ENCODE assay signal across 25 mouse cellular contexts in genomic region chr9:110813789-110814188, GRCm38 (mm10). TPM values are rescaled to one million over a fixed set of nuclear protein-coding genes. Genes with fewer than 3 reads are reported as not detected.
A peak's percentile ranks its signal among the peaks of the same experiment; 100 is the strongest.
DNase-seq lines count a peak whose midpoint lies in the region; ATAC-seq and TF ChIP-seq lines count a peak whose summit lies in the region.
"Had no signal": no experiment of that assay in that cellular context is flagged by ENCODE, and none has a peak within 500 bp of the region (broad histone marks: within the 10 kb centered on the region; RNA-seq: fewer than 3 reads in every experiment).

Prss44 (plus strand) TSS chr9:110813994.

- peaks cover 10% of the 10 kb centered on the region for H3K4me1 ChIP-seq in E14TG2a.4 (replicated peaks; ENCODE audit: low read depth, low read length)
- H3K4me1 ChIP-seq in ES-Bruce4 (ENCODE audit: control insufficient read depth, insufficient read depth, low read length), result no peaks in the 10 kb centered on the region
- H3K4me1 ChIP-seq: forebrain, embryonic 15.5 days had no signal

- H3K27ac ChIP-seq in ES-Bruce4 (ENCODE audit: insufficient read depth, low read length), result no peak within 1 kb of the TSS
- H3K27ac ChIP-seq: embryonic facial prominence, embryonic 15.5 days; forebrain, embryonic 15.5 days; heart, embryonic 10.5 days; hindbrain, embryonic 14.5 days had no signal

- H3K27me3 ChIP-seq in E14TG2a.4 (ENCODE audit: insufficient read depth, low read length) (peaks cover 59% of the 10 kb centered on the region), ES-Bruce4 (ENCODE audit: control insufficient read depth, insufficient read depth, low read length, poor library complexity, severe bottlenecking) (no peaks in the 10 kb centered on the region)
- H3K27me3 ChIP-seq: embryonic facial prominence, embryonic 15.5 days; forebrain, embryonic 15.5 days had no signal

- peak; percentile 64 for DNase-seq in ZHBTc4 (ENCODE audit: low read depth, low spot score)
- no peak for DNase-seq in cerebellum, adult 18-20 months
- DNase-seq in heart, postnatal 10 days, result no peak
- DNase-seq in embryo, embryonic 11 days, result no peak
- DNase-seq: adrenal gland, postnatal 10 days; cerebellum, adult 8-10 months; cerebellum, postnatal 25 days; heart, adult 18-20 months; heart, postnatal 14 days; kidney, adult 2 months had no signal

- intact Hi-C loops in heart, postnatal 10 days (cut with DNase I), result no loop called here

- TF ChIP-seq EP300 in ES-Bruce4 (IDR thresholded peaks at IDR 0.05; ENCODE audit: insufficient read depth, low read depth, low read length), result no peak

- 0 out of 2 replicates have a peak, but pooled peaks have one; percentile 26 for ATAC-seq in megakaryocyte progenitor cell, adult 5-6 weeks (replicated peaks; ENCODE audit: poor library complexity)
- ATAC-seq: forebrain, embryonic 15.5 days; intestine, embryonic 16.5 days had no signal

- H3K9me3 ChIP-seq in E14TG2a.4 (ENCODE audit: low read length) (no peaks in the 10 kb centered on the region), ES-Bruce4 (replicated peaks; ENCODE audit: control insufficient read depth, insufficient read depth, low read length, poor library complexity, severe bottlenecking) (no peaks in the 10 kb centered on the region)
- H3K9me3 ChIP-seq: embryonic facial prominence, embryonic 15.5 days; forebrain, embryonic 15.5 days; heart, embryonic 10.5 days had no signal

- TF ChIP-seq CTCF in E14TG2a.4 (conservative IDR thresholded peaks at IDR 0.05; ENCODE audit: low read length) (no peak), ES-Bruce4 (IDR thresholded peaks at IDR 0.05; ENCODE audit: low read depth, low read length) (no peak)

- H3K4me3 ChIP-seq in E14TG2a.4 (replicated peaks; ENCODE audit: low read length) (peak within 1 kb of the TSS; percentile 45; the same call in 1 of the 2 replicates), ES-Bruce4 (ENCODE audit: low read depth, low read length) (peak within 1 kb of the TSS; percentile 43)
- H3K4me3 ChIP-seq: embryonic facial prominence, embryonic 15.5 days; erythroblast, embryonic 14.5 days; forebrain, embryonic 15.5 days; heart, embryonic 10.5 days had no signal

- TF ChIP-seq POLR2A in ES-Bruce4 (IDR thresholded peaks at IDR 0.05; ENCODE audit: insufficient read depth, low read length), result no peak

- H3K36me3 ChIP-seq in E14TG2a.4 (ENCODE audit: insufficient read depth, low read length), result no peaks in the 10 kb centered on the region
- H3K36me3 ChIP-seq in ES-Bruce4 (ENCODE audit: control insufficient read depth, insufficient read depth, low read length, poor library complexity, severe bottlenecking), result no peaks in the 10 kb centered on the region
- H3K36me3 ChIP-seq: embryonic facial prominence, embryonic 15.5 days; forebrain, embryonic 15.5 days; heart, embryonic 10.5 days had no signal

- no peak within 1 kb of the TSS for H3K9ac ChIP-seq in ES-Bruce4 (ENCODE audit: low read depth, poor library complexity, severe bottlenecking)
- H3K9ac ChIP-seq: embryonic facial prominence, embryonic 15.5 days; forebrain, embryonic 15.5 days; hindbrain, embryonic 14.5 days had no signal

RNA-seq across cellular contexts. Expression of gene Prss44, which starts in this region (rescaled TPM):
- polyA plus RNA-seq in ES-Bruce4 (2011; ENCODE audit: insufficient read depth, insufficient read length, low read depth, missing spikeins), result 0.54 and 2.1 TPM in 2 replicates
- not detected in 2 replicates for total RNA-seq in megakaryocyte progenitor cell, adult 5-6 weeks (2015)
- not detected in 2 replicates for total RNA-seq in megakaryocyte progenitor cell, adult 5-6 weeks (2017)
- total RNA-seq in heart, postnatal 10 days (2021), result not detected
- total RNA-seq: adrenal gland, postnatal 10 days; gastrocnemius, adult 8-10 months; gastrocnemius, postnatal 4 days; heart, adult 18-20 months; heart, postnatal 14 days; hematopoietic stem cell, adult 5-6 weeks had no signal
- polyA plus RNA-seq: cortical plate, adult 2 months; embryonic facial prominence, embryonic 15.5 days; forebrain, embryonic 11.5 days; forebrain, embryonic 15.5 days; heart, embryonic 10.5 days; heart, embryonic 14.5 days; hindbrain, embryonic 14.5 days; intestine, embryonic 16.5 days; kidney, adult 2 months had no signal

Comparison
In these comparisons a context has a peak if more than half of its experiments do, and no peak if none do; other contexts are left out.
1. Peak in ATAC-seq in megakaryocyte progenitor cell, adult 5-6 weeks; RNA of the gene not detected or under 1 TPM.